Mouse (Mus musculus): ENCODE data around the gene Glycam1. TPM values are rescaled to one million over a fixed set of nuclear protein-coding genes. Genes with fewer than 3 reads are reported as not detected.

The Glycam1 gene
- polyA plus RNA-seq, 1 experiment from 2014 or later, result not detected

Other genes starting within 250 kb of the Glycam1 start
- 6.9 and 7.0 TPM in 2 replicates for gene Zfp385a, start 225.0 kb downstream of the Glycam1 start, polyA plus RNA-seq (2015; fragmentation: Nextera tagmentation; extraction: Ambion mirVana)
- 58.9 and 59.0 TPM in 2 replicates for gene Itga5, start 198.3 kb downstream of the Glycam1 start, polyA plus RNA-seq (2015; fragmentation: Nextera tagmentation; extraction: Ambion mirVana)
- not detected in 2 replicates for gene Gtsf1, start 134.6 kb downstream of the Glycam1 start, polyA plus RNA-seq (2015; fragmentation: Nextera tagmentation; extraction: Ambion mirVana)
- not detected in 2 replicates for gene Gtsf2, start 116.6 kb downstream of the Glycam1 start, polyA plus RNA-seq (2015; fragmentation: Nextera tagmentation; extraction: Ambion mirVana)
- gene Nckap1l, start 111.3 kb downstream of the Glycam1 start, polyA plus RNA-seq (2015; fragmentation: Nextera tagmentation; extraction: Ambion mirVana), result 4.5 and 4.6 TPM in 2 replicates
- gene Pde1b, start 62.0 kb downstream of the Glycam1 start, polyA plus RNA-seq (2015; fragmentation: Nextera tagmentation; extraction: Ambion mirVana), result 10.7 and 10.8 TPM in 2 replicates
- gene Ppp1r1a, start 27.1 kb downstream of the Glycam1 start, polyA plus RNA-seq (2015; fragmentation: Nextera tagmentation; extraction: Ambion mirVana), result 11.2 and 14.0 TPM in 2 replicates
- not detected in 2 replicates for gene Mucl1, start 190.4 kb upstream of the Glycam1 start, polyA plus RNA-seq (2015; fragmentation: Nextera tagmentation; extraction: Ambion mirVana)

All from stomach, embryonic 16.5 days (tissue).